Mouse (Mus musculus) splenic B cell, adult 2 months (primary cell): ENCODE measurements around the gene Rnf19b.
A peak's percentile ranks its signal among the peaks of the same experiment; 100 is the strongest.

Experiments used
- DNase-seq: peaks from one replicate; pipeline ENCODE4 v3.0.0-alpha.2; 2011; ENCODE audit warnings: low read depth, low spot score
- H3K27me3 ChIP-seq: 2 replicates; pipeline ENCODE4 v1.6.1; 2012; ENCODE audit warnings: mild to moderate bottlenecking, low read length, moderate library complexity, mixed read lengths; ENCODE audit not compliant: control insufficient read depth, poor library complexity, insufficient read depth, severe bottlenecking
- H3K36me3 ChIP-seq: 2 replicates; pipeline ENCODE4 v1.6.1; 2012; ENCODE audit warnings: mild to moderate bottlenecking, low read length, moderate library complexity, mixed read lengths; ENCODE audit not compliant: control insufficient read depth, poor library complexity, insufficient read depth, severe bottlenecking

Gene Rnf19b

DNA sequence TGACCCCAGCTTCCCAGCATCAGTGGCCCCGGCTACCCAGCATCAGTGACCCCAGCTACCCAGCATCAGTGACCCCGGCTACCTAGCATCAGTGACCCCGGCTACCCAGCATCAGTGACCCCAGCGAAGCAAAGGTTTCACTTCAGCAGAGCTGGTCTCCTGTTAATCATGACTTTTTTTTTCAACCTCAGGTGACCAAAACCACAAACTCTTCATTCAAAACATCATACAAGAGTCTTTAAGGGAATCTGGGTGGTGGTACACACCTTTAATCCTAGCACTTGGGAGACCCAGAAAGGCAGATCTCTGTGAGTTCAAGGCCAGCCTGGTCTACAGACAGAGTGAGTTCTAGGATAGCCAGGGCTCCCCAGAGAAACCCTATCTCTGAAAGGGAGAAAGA is 27.3 kb upstream of the Rnf19b start:
- no peaks in the 10 kb centered on the region for H3K36me3 ChIP-seq
- peak; percentile 52 for DNase-seq
- no peaks in the 10 kb centered on the region for H3K27me3 ChIP-seq

GRCm38 (mm10) chr4:129031408-129031965 is 26.6 kb upstream of the Rnf19b start:
- H3K27me3 ChIP-seq = no peaks in the 10 kb centered on the region
- no peak for DNase-seq
- H3K36me3 ChIP-seq = no peaks in the 10 kb centered on the region

DNA sequence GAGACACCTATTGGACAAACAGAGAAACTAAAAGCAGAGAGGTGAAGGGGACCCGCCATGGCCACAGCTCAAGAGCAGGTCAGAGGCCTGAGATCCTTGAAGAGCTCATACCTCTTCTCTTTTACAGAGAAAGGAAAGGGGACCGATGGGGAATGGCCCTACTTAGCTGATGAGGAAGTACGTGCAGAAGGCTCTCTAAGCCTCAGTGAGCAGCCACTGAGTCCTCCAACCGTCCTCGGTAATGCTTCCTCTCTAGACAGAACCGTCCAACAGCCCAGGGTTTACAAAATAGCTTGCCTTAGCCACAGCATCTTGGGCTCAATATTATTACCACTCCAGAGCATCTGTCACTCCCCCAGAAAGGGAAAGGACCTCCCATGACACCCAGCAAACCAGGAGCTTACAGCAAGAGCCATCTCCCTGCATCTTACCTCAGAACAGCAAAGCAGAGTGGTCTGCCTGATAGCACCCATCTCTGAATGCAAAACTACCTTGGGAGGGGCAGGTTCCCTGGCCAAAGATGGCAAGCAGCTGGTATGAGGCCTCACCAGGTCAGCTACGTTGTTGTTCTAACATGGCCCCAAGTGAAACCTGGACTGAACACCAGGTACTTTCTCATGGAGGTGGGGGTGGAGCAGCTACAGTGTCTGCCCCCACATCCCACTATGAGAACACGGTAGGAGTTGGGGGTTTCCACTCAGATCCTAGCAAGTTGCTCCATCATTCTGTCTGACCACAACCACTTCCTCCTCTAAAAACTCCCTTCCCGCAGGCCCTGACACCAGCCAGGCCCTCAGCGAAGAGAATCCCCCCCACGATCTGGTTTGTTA is 25.7 kb upstream of the Rnf19b start:
- Histone ChIP-seq H3K36me3 (no peaks in the 10 kb centered on the region), H3K27me3 (no peaks in the 10 kb centered on the region)
- peak; percentile 90 for DNase-seq

DNA sequence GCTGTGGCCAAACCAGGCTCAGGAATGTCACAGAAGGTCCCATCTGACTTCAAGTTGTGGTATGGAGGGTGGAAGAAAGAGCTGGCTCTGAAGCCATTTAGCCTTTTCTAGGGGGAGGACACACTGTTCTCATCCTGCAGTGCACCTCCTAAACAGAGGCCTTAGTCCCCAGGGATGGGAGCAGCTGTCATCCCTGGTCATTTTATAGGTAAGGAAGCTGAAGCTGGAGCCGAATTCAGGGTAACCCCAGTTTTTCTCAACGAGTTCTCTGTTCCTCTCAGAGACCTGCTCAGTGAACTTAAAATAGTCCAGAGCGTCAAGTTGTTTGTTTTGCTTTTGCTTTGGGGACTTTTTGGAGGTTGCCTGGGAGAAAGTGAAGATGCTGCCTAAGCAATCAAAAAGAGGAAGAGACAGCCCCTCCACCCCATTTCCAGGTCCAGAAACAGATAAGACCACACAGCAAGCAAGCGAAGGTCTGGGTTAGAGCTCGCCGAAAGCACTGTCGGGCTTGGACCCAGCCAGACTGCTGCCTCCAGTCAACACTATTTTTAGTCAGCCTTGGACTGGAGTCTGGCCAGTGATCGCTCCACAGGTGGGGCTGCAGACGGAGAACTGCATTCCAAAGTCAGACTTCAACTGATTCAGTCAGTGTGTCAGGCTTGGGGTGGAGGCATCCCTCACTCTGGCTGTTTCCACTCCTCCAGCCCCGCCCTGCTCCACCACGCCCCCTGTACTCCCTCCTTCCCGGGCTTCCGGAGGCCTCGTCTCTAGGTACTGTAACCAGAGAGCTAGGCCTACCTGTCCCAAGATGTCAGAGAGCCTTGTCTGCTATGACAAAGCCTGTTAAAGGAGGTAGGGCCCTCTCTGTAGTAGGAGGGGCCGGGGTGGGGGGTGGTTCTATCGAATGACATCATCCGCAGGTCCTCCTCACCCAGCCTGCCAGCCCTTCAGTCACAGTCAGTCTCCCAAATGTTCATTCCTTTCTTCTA is 24.8 kb upstream of the Rnf19b start:
- Histone ChIP-seq H3K36me3 (no peaks in the 10 kb centered on the region), H3K27me3 (no peaks in the 10 kb centered on the region)
- DNase-seq = peak; percentile 91

DNA sequence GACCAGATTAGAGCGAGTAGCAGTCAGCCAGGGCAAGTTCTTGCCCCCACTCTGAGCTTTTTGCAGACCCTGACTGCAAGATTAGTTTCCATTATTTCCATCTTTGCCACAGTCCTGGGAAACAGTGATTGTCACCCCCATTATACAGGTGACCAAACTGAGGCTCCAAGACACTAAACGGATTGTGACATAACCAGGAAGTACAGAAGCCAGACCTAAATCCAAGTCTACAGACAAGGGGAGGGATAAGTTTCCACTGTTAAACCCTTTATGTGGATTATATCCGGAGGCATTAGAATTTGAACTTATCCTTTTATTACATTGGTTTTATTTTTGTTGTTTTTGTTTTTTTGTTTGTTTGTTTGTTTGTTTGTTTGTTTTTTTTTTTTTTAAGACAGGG is 23.8 kb upstream of the Rnf19b start:
- DNase-seq = no peak
- no peaks in the 10 kb centered on the region for H3K27me3 ChIP-seq
- no peaks in the 10 kb centered on the region for H3K36me3 ChIP-seq

GRCm38 (mm10) chr4:129034706-129035660 is 23.1 kb upstream of the Rnf19b start:
- Histone ChIP-seq H3K27me3 (no peaks in the 10 kb centered on the region), H3K36me3 (no peaks in the 10 kb centered on the region)
- DNase-seq = peak; percentile 92

- Histone ChIP-seq H3K36me3 (no peaks in the 10 kb centered on the region), H3K27me3 (no peaks in the 10 kb centered on the region)
- no peak for DNase-seq
These were observed 22.1 kb upstream of the Rnf19b start for GRCm38 (mm10) chr4:129035851-129036445.

GRCm38 (mm10) chr4:129047721-129048421 is 10.2 kb upstream of the Rnf19b start:
- Histone ChIP-seq H3K36me3 (no peaks in the 10 kb centered on the region), H3K27me3 (no peaks in the 10 kb centered on the region)
- DNase-seq = no peak

DNA sequence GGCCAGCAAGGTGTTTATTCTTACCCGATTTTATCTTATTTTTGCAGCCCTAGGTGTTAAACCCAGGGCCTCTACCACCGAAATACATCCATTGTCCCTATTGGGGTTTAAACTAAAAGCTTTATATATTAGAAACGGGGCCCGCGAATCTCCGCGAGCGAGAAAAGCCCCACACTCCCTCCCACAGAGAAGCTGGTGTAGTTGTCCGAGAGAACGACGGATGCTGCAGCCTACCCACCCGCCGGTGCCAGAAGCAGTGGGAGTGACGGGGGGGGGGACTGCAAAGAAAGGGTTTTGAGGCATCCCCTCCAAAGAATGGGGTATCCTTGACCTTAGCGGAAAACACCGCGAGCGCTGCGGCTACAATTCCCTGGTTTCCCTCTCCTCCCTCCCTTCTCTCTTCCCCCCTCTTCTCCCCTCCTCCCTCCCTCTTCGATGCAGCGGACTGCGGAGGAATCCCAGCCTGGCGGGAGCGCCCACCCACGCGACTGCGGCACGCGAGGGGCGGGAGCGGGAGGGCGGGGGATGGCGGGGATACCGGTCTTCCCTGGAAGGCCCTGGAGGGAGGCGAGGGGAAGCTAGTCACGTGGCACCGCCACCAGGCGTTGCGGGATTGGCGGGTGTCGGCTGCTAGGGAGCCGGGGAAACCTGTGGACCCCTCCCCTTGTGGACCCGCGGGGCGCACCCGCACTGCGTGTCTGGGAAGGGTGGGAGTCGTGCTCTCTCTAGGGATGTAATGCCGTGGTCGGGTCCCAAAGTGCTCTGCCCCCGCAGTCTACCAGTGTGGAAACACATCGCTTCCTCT is 9.4 kb upstream of the Rnf19b start:
- Histone ChIP-seq H3K36me3 (no peaks in the 10 kb centered on the region), H3K27me3 (no peaks in the 10 kb centered on the region)
- peak; percentile 63 for DNase-seq

DNA sequence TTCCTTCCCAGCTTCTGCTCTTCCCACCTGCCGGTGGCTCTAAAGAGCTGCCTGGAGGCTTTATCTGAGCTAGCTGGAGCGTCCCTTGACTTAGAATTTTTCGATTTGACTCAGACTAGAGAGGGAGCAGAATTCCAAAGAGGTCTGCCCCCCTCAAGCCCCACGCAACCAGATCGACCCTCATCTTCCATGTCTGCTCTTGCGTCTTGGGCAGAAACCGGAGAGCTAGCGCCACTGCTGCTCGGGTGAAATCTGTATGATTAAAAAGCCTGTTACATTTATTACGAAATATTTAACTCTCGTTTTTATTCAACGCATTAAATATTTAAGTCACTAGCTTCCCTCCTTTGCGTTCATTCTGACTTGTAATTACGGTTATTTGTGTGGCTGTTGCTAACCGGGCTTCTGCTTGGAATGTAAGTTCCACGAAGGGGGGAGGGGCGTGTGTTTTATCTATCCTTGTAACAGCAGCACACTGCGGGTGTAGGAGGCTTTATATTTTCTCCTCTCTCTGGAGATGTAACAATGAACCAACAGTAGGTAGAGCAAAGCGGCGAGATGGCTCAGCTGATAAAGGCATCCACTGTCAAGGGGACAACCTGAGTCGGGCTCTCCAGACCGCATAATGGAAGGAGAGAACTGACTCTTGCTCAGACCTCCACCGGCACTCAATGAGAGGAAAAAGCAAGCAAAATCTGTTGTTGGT is 8.6 kb upstream of the Rnf19b start:
- H3K36me3 ChIP-seq = no peaks in the 10 kb centered on the region
- H3K27me3 ChIP-seq = no peaks in the 10 kb centered on the region
- no peak for DNase-seq

DNA sequence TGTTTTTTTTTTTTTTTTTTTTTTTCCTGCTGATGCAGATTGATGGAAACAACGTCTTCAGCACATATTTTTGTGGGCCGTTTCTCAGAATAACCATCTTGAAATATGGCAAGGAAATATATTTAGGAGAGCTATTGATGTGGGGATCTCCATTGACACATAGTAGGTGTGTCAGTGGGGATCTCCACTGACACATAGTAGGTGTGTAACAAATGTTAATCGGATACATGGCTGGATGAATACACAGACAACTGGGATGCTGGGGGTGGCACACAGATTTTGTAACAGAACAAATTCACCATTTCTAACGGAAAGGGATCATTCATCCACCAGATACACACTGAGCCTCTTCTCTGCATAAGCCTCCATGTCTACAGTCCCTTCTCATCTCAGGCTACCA is 7.7 kb upstream of the Rnf19b start:
- Histone ChIP-seq H3K36me3 (no peaks in the 10 kb centered on the region), H3K27me3 (no peaks in the 10 kb centered on the region)
- DNase-seq = no peak

- H3K36me3 ChIP-seq = no peaks in the 10 kb centered on the region
- no peaks in the 10 kb centered on the region for H3K27me3 ChIP-seq
- no peak for DNase-seq
These were observed 7.1 kb upstream of the Rnf19b start for GRCm38 (mm10) chr4:129050901-129051417.
